Mouse (Mus musculus) ES-Bruce4 (cell line): ENCODE data around the gene Minpp1. TPM values are rescaled to one million over a fixed set of nuclear protein-coding genes. Genes with fewer than 3 reads are reported as not detected.

Experiments used
- H3K27ac ChIP-seq: 2 replicates; pipeline ENCODE4 v1.5.1; 2012; ENCODE audit warnings: low read length, inconsistent platforms; ENCODE audit not compliant: insufficient read depth
- H3K27me3 ChIP-seq: 2 replicates; pipeline ENCODE4 v1.6.1; 2012; ENCODE audit warnings: mild to moderate bottlenecking, low read length, inconsistent platforms; ENCODE audit not compliant: control insufficient read depth, poor library complexity, insufficient read depth, severe bottlenecking
- H3K36me3 ChIP-seq: 2 replicates; pipeline ENCODE4 v1.6.1; 2012; ENCODE audit warnings: inconsistent platforms, mild to moderate bottlenecking, low read length, moderate library complexity; ENCODE audit not compliant: control insufficient read depth, poor library complexity, insufficient read depth, severe bottlenecking
- H3K4me1 ChIP-seq: one replicate; pipeline ENCODE4 v1.8.1; 2011; ENCODE audit warnings: low read length; ENCODE audit not compliant: control insufficient read depth, insufficient read depth
- H3K4me3 ChIP-seq: 2 replicates; pipeline ENCODE4 v1.5.1; 2011; ENCODE audit warnings: low read depth, mild to moderate bottlenecking, low read length
- H3K9ac ChIP-seq: 2 replicates; pipeline ENCODE4 v1.6.1; 2012; ENCODE audit warnings: low read depth, mild to moderate bottlenecking, inconsistent platforms; ENCODE audit not compliant: poor library complexity, severe bottlenecking
- H3K9me3 ChIP-seq: replicated peaks from 2 replicates; pipeline ENCODE4 v1.6.1; 2012; ENCODE audit warnings: mild to moderate bottlenecking, low read length, inconsistent platforms; ENCODE audit not compliant: control insufficient read depth, poor library complexity, insufficient read depth, severe bottlenecking
- CTCF ChIP-seq: IDR thresholded peaks from one replicate; pipeline ENCODE4 v1.8.1; 2011; ENCODE audit warnings: low read depth, low read length
- EP300 ChIP-seq: IDR thresholded peaks from 2 replicates; pipeline ENCODE4 v1.6.1; 2011; ENCODE audit warnings: low read depth, low read length; ENCODE audit not compliant: insufficient read depth
- POLR2A ChIP-seq: IDR thresholded peaks from one replicate; pipeline ENCODE4 v1.8.1; 2011; ENCODE audit warnings: low read length; ENCODE audit not compliant: insufficient read depth
- polyA plus RNA-seq: library from polyadenylated mRNA; stranded (reverse); fragments of >200 nt; gene quantifications from 2 replicates; pipeline ENCODE4 v1.2.4, GENCODE M21; 2011; ENCODE audit warnings: low read depth; ENCODE audit not compliant: missing spikeins, insufficient read depth, insufficient read length

The Minpp1 gene
- polyA plus RNA-seq, 1 experiment: 40.0 TPM

DNA sequence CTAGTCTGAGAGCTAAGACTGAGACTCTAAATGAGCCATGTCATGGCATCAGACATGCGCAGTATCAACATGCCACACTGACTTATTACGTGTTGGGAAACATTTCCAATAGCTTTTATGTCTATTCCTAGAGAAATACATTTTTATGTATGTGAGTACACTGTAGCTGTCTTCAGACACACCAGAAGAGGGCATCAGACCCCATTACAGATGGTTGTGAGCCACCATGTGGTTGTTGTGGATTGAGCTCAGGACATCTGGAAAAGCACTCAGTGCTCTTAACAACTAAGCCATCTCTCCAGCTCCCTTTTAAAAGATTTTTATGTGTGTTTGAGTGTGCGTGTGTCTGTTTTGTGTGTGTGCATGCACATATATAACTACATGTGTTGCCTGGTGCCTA, 6.8 kb downstream of the Minpp1 start:
- peaks cover 5% of the 10 kb centered on the region for H3K36me3 ChIP-seq
- no peak overlapping the region for H3K4me3 ChIP-seq
- no peaks in the 10 kb centered on the region for H3K4me1 ChIP-seq
- no peaks in the 10 kb centered on the region for H3K27me3 ChIP-seq
- no peak overlapping the region for H3K9ac ChIP-seq
- no peak overlapping the region for H3K27ac ChIP-seq
- TF ChIP-seq POLR2A: no peak
- no peaks in the 10 kb centered on the region for H3K9me3 ChIP-seq

DNA sequence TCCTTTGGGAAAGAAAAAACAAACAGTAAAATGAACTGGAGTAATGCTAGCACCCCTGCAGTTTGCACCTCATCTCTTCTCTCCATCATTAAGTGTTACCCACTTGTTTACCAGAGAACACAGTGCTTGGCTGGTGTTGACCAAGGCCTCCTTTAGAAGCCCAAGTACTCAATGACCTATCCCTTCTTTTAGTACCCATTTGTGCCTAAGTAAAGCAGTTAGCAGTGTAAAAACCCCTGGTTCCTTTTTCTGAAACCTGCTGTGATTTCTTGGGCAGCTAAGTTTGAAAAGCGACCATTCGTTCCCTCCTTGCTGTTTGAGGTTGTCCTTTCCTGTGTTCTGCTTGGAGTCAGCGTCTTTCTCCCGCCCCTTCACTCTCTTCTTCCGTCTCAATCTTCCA, 7.4 kb downstream of the Minpp1 start:
- Histone ChIP-seq H3K36me3 (peaks cover 5% of the 10 kb centered on the region), H3K27me3 (no peaks in the 10 kb centered on the region), H3K9me3 (no peaks in the 10 kb centered on the region), H3K9ac (no peak overlapping the region), H3K4me3 (no peak overlapping the region), H3K4me1 (no peaks in the 10 kb centered on the region), H3K27ac (no peak overlapping the region)
- no peak for TF ChIP-seq EP300
- no peak for TF ChIP-seq POLR2A
- TF ChIP-seq CTCF: no peak

GRCm38 (mm10) chr19:32493471-32493870, 7.9 kb downstream of the Minpp1 start:
- H3K9ac ChIP-seq: no peak overlapping the region
- H3K27ac ChIP-seq: no peak overlapping the region
- no peaks in the 10 kb centered on the region for H3K27me3 ChIP-seq
- no peaks in the 10 kb centered on the region for H3K4me1 ChIP-seq
- no peak overlapping the region for H3K4me3 ChIP-seq
- peaks cover 5% of the 10 kb centered on the region for H3K36me3 ChIP-seq
- TF ChIP-seq POLR2A (no peak), EP300 (no peak), CTCF (no peak)
- no peaks in the 10 kb centered on the region for H3K9me3 ChIP-seq

DNA sequence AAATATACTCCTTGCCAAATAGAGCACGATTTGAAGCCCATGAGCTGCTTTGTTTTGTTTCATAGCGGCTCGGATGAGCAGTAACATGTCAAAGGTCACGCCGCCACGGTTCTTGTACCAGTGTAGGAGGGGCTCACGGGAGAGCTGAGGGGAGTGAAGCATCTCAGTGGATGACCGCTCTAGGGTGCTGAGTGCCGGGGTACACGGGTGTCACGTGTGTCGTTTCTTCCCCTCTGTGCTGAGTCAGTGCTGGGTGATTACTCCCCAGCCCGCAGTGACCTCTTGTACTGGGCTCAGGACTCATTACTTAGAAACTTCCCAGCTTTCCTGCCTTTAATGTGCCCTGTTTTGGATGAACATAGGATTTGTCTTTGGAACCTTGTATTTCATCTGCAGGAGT, 9.0 kb downstream of the Minpp1 start:
- peaks cover 8% of the 10 kb centered on the region for H3K36me3 ChIP-seq

DNA sequence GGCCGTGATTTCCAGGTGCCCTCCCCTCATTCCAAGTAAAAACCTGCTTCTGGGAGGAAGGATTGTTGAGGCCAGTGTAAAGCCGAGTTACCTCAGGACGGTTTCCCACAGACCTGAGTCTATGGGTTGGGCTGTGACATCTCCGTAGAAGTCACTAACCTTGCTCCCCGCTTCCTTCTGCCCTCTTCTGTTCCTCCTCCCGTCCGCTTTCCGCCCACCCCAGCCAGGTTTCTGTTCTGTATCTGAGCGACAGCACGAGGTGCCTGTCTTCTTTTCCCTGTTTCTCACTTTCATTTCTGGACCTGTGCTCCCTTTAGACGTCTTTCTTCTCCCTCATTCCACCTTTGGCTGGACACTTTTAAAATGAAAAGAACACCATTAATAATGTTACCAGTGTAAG, 9.5 kb downstream of the Minpp1 start:
- no peak overlapping the region for H3K9ac ChIP-seq
- no peaks in the 10 kb centered on the region for H3K9me3 ChIP-seq
- H3K27ac ChIP-seq: no peak overlapping the region
- H3K36me3 ChIP-seq: peaks cover 8% of the 10 kb centered on the region
- no peaks in the 10 kb centered on the region for H3K4me1 ChIP-seq
- TF ChIP-seq POLR2A (no peak), EP300 (no peak), CTCF (no peak)
- no peaks in the 10 kb centered on the region for H3K27me3 ChIP-seq
- H3K4me3 ChIP-seq: no peak overlapping the region

More for the DNA sequence above, 9.0 kb downstream of the Minpp1 start:
- no peak overlapping the region for H3K27ac ChIP-seq
- no peaks in the 10 kb centered on the region for H3K27me3 ChIP-seq
- no peaks in the 10 kb centered on the region for H3K9me3 ChIP-seq
- H3K4me3 ChIP-seq: peak overlapping the region; percentile 2; the same call in 1 of the 2 replicates
- TF ChIP-seq POLR2A (no peak), EP300 (no peak), CTCF (no peak)
- no peak overlapping the region for H3K9ac ChIP-seq
- H3K4me1 ChIP-seq: no peaks in the 10 kb centered on the region

- TF ChIP-seq POLR2A (no peak), EP300 (no peak), CTCF (no peak)
- Histone ChIP-seq H3K9ac (no peak overlapping the region), H3K4me1 (no peaks in the 10 kb centered on the region), H3K27me3 (no peaks in the 10 kb centered on the region), H3K4me3 (no peak overlapping the region), H3K36me3 (peaks cover 5% of the 10 kb centered on the region), H3K9me3 (no peaks in the 10 kb centered on the region), H3K27ac (no peak overlapping the region)
These were observed 11.8 kb downstream of the Minpp1 start for GRCm38 (mm10) chr19:32497411-32497810.
